Mouse (Mus musculus): ENCODE results near the gene Gm13723.

DNA sequence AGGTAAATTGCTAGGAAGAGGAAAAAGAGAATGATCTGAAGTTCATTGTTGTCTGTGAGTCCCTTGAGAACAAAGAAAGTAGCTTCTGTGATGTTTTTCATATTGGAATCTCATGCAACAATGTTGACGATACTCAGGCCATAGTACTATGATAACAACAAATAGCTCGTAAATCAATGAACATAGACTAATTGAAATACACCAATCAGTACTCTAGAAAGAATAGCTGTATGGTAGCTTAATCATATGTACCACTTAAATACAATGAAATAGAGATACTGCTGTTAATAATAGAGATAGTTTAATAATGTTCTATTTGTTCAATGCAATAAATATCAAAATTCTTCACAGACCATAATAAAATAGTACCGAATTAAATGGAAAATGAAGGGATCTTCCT, 23.0 kb downstream of the Gm13723 start, which contains the start of gene Olfr1095:
- TF ChIP-seq GATA1 (IDR thresholded peaks at IDR 0.05; ENCODE audit: borderline replicate concordance, low read length), result no peak
- no peak for TF ChIP-seq FLI1 (IDR thresholded peaks at IDR 0.05; ENCODE audit: low read length)
